Mouse (Mus musculus): ENCODE data around the gene Lgals2. TPM values are rescaled to one million over a fixed set of nuclear protein-coding genes. Genes with fewer than 3 reads are reported as not detected.

The Lgals2 gene
- polyA plus RNA-seq (2014; fragmentation: Nextera tagmentation; extraction: Ambion mirVana) = not detected in 2 replicates

DNA sequence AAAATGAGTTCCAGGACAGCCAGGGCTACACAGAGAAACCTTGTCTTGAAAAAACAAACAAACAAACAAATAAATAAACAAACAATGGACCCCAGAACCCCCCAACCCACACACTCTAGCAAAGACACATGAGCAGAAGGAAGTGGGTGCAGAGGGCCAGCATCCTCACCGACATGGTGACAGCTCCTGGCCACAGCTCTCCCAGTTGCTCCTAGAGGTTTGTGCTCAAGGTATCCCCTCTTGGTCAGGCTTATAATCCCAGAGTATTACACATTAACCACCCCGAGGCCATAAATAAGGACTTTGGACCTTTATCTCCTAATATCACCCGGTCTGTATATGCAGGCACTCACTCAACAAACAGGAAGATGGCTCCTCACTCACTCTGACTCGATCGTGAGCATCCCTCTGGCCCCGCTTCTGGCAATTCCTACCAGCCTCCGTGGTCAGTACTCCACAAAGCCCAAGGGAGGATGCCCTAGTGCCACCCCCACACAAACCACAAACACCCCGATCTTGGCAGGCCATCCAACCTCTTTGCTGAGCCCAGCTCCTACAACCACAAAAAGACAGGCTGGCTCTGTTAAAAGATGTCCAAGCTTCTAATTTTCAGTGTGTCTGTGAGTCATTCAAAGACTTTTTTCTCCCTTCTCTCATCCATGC is at the start of gene Lgals2:
Lgals2 (minus strand) TSS at position 227 of the 663 bp plus-strand sequence.
- no peak within 1 kb of the TSS for H3K4me2 ChIP-seq (ENCODE audit: low read length)
- WGBS = 78% methylated on average over 8 of the region's 8 CpGs

GRCm38 (mm10) chr15:78903243-78903642 is 47.9 kb upstream of the Lgals2 start:
- Histone ChIP-seq H3K4me1 (ENCODE audit: control insufficient read depth, insufficient read depth, low read length) (peaks cover 8% of the 10 kb centered on the region; the same call in 1 of the 2 replicates), H3K27me3 (ENCODE audit: control insufficient read depth, insufficient read depth, low read length) (peaks cover 11% of the 10 kb centered on the region; the same call in 1 of the 2 replicates), H3K27ac (replicated peaks; ENCODE audit: low read depth, low read length) (no peak overlapping the region), H3K9ac (replicated peaks; ENCODE audit: low read length) (no peak overlapping the region), H3K4me3 (replicated peaks; ENCODE audit: low read depth, low read length) (no peak overlapping the region), H3K4me2 (ENCODE audit: low read length) (no peak overlapping the region), H3K36me3 (ENCODE audit: control insufficient read depth, insufficient read depth, low read length) (no peaks in the 10 kb centered on the region), H3K9me3 (ENCODE audit: control insufficient read depth, low read length) (no peaks in the 10 kb centered on the region)
- WGBS = 11% methylated on average over 2 of the region's 2 CpGs
- peak; percentile 37; the same call in 1 of the 2 replicates for ATAC-seq (ENCODE audit: low FRiP score, low TSS enrichment)
- peak; percentile 89 for DNase-seq

More for the DNA sequence above, at the start of gene Lgals2:
- Histone ChIP-seq H3K9ac (replicated peaks; ENCODE audit: low read length) (no peak within 1 kb of the TSS), H3K9me3 (ENCODE audit: control insufficient read depth, low read length) (no peaks in the 10 kb centered on the region), H3K4me3 (replicated peaks; ENCODE audit: low read depth, low read length) (no peak within 1 kb of the TSS), H3K27ac (replicated peaks; ENCODE audit: low read depth, low read length) (no peak within 1 kb of the TSS), H3K36me3 (ENCODE audit: control insufficient read depth, insufficient read depth, low read length) (no peaks in the 10 kb centered on the region), H3K4me1 (ENCODE audit: control insufficient read depth, insufficient read depth, low read length) (0 out of 2 replicates have a peak, but pooled peaks cover 4% of the 10 kb centered on the region), H3K27me3 (ENCODE audit: control insufficient read depth, insufficient read depth, low read length) (no peaks in the 10 kb centered on the region)
- DNase-seq (no peak), ATAC-seq (ENCODE audit: low FRiP score, low TSS enrichment) (no peak)

DNA sequence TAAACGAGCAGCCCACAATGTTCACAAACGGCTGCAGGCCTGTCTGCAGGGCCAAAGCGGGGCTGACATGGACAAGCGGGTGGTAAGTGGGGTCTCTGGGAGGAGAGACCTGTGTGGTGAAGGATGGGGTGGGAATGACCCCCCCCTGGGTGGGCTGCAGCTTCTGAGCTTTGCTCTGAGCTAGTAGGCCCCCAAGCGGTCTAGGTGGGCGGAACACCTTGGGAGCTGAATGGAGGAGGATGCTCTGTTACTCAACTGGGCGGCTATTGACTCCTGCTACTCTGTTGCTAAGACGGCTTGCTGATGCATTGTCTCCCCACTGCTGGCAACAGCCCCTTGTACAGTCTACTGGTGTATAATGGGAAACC is 46.1 kb upstream of the Lgals2 start:
- no peaks in the 10 kb centered on the region for H3K9me3 ChIP-seq (ENCODE audit: control insufficient read depth, low read length)
- no peaks in the 10 kb centered on the region for H3K36me3 ChIP-seq (ENCODE audit: control insufficient read depth, insufficient read depth, low read length)
- H3K4me3 ChIP-seq (replicated peaks; ENCODE audit: low read depth, low read length) = no peak overlapping the region
- H3K4me2 ChIP-seq (ENCODE audit: low read length) = no peak overlapping the region
- DNase-seq (no peak), ATAC-seq (ENCODE audit: low FRiP score, low TSS enrichment) (no peak)
- peaks cover 11% of the 10 kb centered on the region; the same call in 1 of the 2 replicates for H3K27me3 ChIP-seq (ENCODE audit: control insufficient read depth, insufficient read depth, low read length)
- 38% methylated on average over 8 of the region's 8 CpGs for WGBS
- peaks cover 8% of the 10 kb centered on the region; the same call in 1 of the 2 replicates for H3K4me1 ChIP-seq (ENCODE audit: control insufficient read depth, insufficient read depth, low read length)
- H3K27ac ChIP-seq (replicated peaks; ENCODE audit: low read depth, low read length) = no peak overlapping the region
- no peak overlapping the region for H3K9ac ChIP-seq (replicated peaks; ENCODE audit: low read length)

DNA sequence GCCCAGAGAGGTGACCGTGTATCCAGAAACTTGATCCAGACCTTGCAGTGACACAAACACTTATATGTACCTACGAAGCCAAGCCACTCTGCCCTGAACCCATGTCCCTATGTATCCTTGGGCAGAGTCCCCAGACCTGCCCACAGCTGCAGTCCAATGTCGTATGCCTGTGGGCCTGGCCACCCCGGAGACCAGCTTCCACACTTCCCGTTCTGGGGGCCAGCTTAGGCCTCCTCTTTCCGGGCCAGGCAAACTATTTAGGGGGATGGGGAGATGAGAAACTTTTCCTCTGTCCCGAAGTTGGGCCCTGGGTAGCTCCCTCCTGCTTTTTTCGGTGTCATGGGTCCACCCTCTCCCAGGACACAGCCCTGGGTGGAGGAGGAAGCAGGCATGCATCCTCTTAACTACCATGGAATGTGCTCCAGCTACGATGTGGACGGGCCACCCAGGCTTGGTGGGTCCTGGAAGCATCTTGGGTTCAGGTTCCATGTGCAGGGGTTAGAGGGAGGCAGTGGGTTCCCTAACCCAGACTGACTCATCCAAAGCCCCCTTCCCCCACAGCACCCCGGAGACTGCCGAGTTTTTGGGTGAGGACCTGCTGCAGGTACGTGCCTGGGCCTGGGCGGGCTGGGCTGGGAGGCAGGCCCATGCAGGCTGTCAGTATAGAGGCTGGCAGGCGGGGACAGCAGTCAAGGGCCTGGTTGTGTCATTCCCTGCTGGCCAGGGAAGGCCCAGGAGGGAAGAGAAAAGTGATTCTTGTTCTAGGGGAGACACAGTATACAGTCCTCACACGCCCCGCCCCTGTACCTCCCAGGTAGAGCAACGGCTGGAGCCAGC is 45.5 kb upstream of the Lgals2 start:
- no peaks in the 10 kb centered on the region for H3K36me3 ChIP-seq (ENCODE audit: control insufficient read depth, insufficient read depth, low read length)
- no peak for DNase-seq
- no peak overlapping the region for H3K27ac ChIP-seq (replicated peaks; ENCODE audit: low read depth, low read length)
- no peak for ATAC-seq (ENCODE audit: low FRiP score, low TSS enrichment)
- H3K9me3 ChIP-seq (ENCODE audit: control insufficient read depth, low read length) = no peaks in the 10 kb centered on the region
- peak overlapping the region; percentile 45; the same call in 1 of the 2 replicates for H3K4me3 ChIP-seq (replicated peaks; ENCODE audit: low read depth, low read length)
- peaks cover 8% of the 10 kb centered on the region; the same call in 1 of the 2 replicates for H3K4me1 ChIP-seq (ENCODE audit: control insufficient read depth, insufficient read depth, low read length)
- no peak overlapping the region for H3K9ac ChIP-seq (replicated peaks; ENCODE audit: low read length)
- peaks cover 11% of the 10 kb centered on the region; the same call in 1 of the 2 replicates for H3K27me3 ChIP-seq (ENCODE audit: control insufficient read depth, insufficient read depth, low read length)
- H3K4me2 ChIP-seq (ENCODE audit: low read length) = peak overlapping the region; percentile 85; the same call in 1 of the 2 replicates
- 21% methylated on average over 18 of the region's 18 CpGs for WGBS

DNA sequence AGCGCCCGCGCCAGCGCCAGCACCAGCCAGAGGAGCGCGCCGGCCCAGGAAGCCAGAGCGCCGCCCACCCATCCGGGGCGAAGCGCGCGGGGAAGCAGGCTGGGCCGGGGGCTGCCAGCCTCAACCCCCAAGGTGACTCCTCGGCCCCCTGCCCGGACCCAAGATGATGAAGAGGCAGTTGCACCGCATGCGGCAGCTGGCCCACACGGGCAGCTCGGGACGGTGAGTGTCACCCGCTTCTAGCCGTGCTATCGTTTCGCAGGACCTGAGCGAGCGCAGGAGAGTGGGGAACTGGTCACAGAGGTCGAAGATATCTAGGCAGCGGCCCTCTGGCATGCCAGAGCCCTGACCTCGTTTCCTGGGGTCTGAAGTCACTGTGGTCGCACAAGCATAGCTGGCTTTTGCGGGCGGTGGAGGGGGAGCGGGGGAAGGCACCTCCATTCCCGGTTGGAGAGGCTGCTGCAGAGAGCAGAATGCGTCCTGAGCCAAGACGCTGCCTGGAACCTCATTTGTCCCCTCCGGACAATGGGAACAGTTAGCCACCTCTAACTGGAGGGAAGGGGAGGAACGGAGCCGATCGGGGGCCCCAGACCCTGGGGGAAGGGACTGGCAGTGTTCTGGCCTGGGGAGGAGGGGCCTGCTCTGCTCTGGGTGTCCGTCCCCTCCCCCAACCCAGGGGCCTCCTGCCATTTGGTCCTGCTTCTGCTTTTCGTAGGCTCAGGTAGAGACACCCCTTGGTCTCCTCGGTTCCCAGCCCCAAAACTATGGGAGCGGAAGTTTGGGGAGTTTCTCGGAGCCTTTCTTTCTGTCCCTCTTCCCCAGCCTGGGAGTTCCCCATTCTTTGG is 44.6 kb upstream of the Lgals2 start, which contains the start of gene Sh3bp1:
Sh3bp1 (plus strand) TSS at position 29 of the 845 bp plus-strand sequence.
- peak within 1 kb of the TSS; percentile 45 for H3K4me3 ChIP-seq (replicated peaks; ENCODE audit: low read depth, low read length)
- H3K4me1 ChIP-seq (ENCODE audit: control insufficient read depth, insufficient read depth, low read length) = peaks cover 8% of the 10 kb centered on the region; the same call in 1 of the 2 replicates
- peak within 1 kb of the TSS; percentile 85 for H3K4me2 ChIP-seq (ENCODE audit: low read length)
- DNase-seq = peak; percentile 66
- peaks cover 11% of the 10 kb centered on the region; the same call in 1 of the 2 replicates for H3K27me3 ChIP-seq (ENCODE audit: control insufficient read depth, insufficient read depth, low read length)
- WGBS = 2% methylated on average over 46 of the region's 47 CpGs
- no peaks in the 10 kb centered on the region for H3K9me3 ChIP-seq (ENCODE audit: control insufficient read depth, low read length)
- no peak within 1 kb of the TSS for H3K27ac ChIP-seq (replicated peaks; ENCODE audit: low read depth, low read length)
- peak within 1 kb of the TSS; percentile 56 for H3K9ac ChIP-seq (replicated peaks; ENCODE audit: low read length)
- no peak for ATAC-seq (ENCODE audit: low FRiP score, low TSS enrichment)
- no peaks in the 10 kb centered on the region for H3K36me3 ChIP-seq (ENCODE audit: control insufficient read depth, insufficient read depth, low read length)

DNA sequence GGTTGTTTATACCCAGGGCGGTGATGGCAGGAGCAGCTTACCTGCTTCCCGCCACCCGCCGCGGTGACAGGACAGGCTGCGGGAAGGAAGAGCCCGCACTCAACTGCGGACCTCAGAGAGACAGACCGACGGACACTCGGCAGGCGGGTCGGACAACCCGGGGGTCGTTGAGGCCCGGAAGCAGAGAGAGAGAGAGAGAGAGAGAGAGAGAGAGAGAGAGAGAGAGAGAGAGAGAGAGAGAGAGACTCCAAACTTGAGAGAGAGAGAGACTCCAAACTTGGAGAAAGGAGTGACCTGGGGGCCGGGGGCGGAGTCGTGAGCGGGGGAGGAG is 44.0 kb upstream of the Lgals2 start, which contains the start of gene Gm49510:
Gm49510 (plus strand) TSS at position 259 of the 331 bp plus-strand sequence.
- Histone ChIP-seq H3K9ac (replicated peaks; ENCODE audit: low read length) (peak within 1 kb of the TSS; percentile 56), H3K36me3 (ENCODE audit: control insufficient read depth, insufficient read depth, low read length) (0 out of 2 replicates have a peak, but pooled peaks cover 2% of the 10 kb centered on the region), H3K4me3 (replicated peaks; ENCODE audit: low read depth, low read length) (peak within 1 kb of the TSS; percentile 45), H3K4me1 (ENCODE audit: control insufficient read depth, insufficient read depth, low read length) (peaks cover 8% of the 10 kb centered on the region; the same call in 1 of the 2 replicates), H3K27me3 (ENCODE audit: control insufficient read depth, insufficient read depth, low read length) (peaks cover 11% of the 10 kb centered on the region; the same call in 1 of the 2 replicates), H3K9me3 (ENCODE audit: control insufficient read depth, low read length) (no peaks in the 10 kb centered on the region), H3K4me2 (ENCODE audit: low read length) (peak within 1 kb of the TSS; percentile 85), H3K27ac (replicated peaks; ENCODE audit: low read depth, low read length) (no peak within 1 kb of the TSS)
- no peak for ATAC-seq (ENCODE audit: low FRiP score, low TSS enrichment)
- under 1% methylated on average over 19 of the region's 20 CpGs for WGBS
- DNase-seq = no peak

- Histone ChIP-seq H3K4me3 (replicated peaks; ENCODE audit: low read depth, low read length) (no peak overlapping the region), H3K27me3 (ENCODE audit: control insufficient read depth, insufficient read depth, low read length) (peaks cover 11% of the 10 kb centered on the region; the same call in 1 of the 2 replicates), H3K9me3 (ENCODE audit: control insufficient read depth, low read length) (no peaks in the 10 kb centered on the region), H3K36me3 (ENCODE audit: control insufficient read depth, insufficient read depth, low read length) (peaks cover 10% of the 10 kb centered on the region), H3K27ac (replicated peaks; ENCODE audit: low read depth, low read length) (no peak overlapping the region), H3K4me2 (ENCODE audit: low read length) (no peak overlapping the region), H3K4me1 (ENCODE audit: control insufficient read depth, insufficient read depth, low read length) (peaks cover 8% of the 10 kb centered on the region; the same call in 1 of the 2 replicates), H3K9ac (replicated peaks; ENCODE audit: low read length) (no peak overlapping the region)
- no peak for ATAC-seq (ENCODE audit: low FRiP score, low TSS enrichment)
- 58% methylated on average over 6 of the region's 6 CpGs for WGBS
- no peak for DNase-seq
These were observed 43.2 kb upstream of the Lgals2 start for GRCm38 (mm10) chr15:78898507-78899001.

GRCm38 (mm10) chr15:78897488-78897887 is 42.2 kb upstream of the Lgals2 start:
- Histone ChIP-seq H3K36me3 (ENCODE audit: control insufficient read depth, insufficient read depth, low read length) (peaks cover 20% of the 10 kb centered on the region), H3K4me2 (ENCODE audit: low read length) (no peak overlapping the region), H3K27me3 (ENCODE audit: control insufficient read depth, insufficient read depth, low read length) (peaks cover 11% of the 10 kb centered on the region; the same call in 1 of the 2 replicates), H3K9me3 (ENCODE audit: control insufficient read depth, low read length) (no peaks in the 10 kb centered on the region), H3K4me3 (replicated peaks; ENCODE audit: low read depth, low read length) (no peak overlapping the region), H3K27ac (replicated peaks; ENCODE audit: low read depth, low read length) (no peak overlapping the region), H3K4me1 (ENCODE audit: control insufficient read depth, insufficient read depth, low read length) (peaks cover 8% of the 10 kb centered on the region; the same call in 1 of the 2 replicates), H3K9ac (replicated peaks; ENCODE audit: low read length) (no peak overlapping the region)
- DNase-seq (no peak), ATAC-seq (ENCODE audit: low FRiP score, low TSS enrichment) (no peak)
- 89% methylated on average over 4 of the region's 4 CpGs for WGBS

Data from midbrain, embryonic 14.5 days (tissue).